Mouse (Mus musculus) kidney, embryonic 15.5 days (tissue): ENCODE measurements around the gene Syt11. TPM values are rescaled to one million over a fixed set of nuclear protein-coding genes. Genes with fewer than 3 reads are reported as not detected.
"Not testable (repeated sequence)": the region's sequence is repeated elsewhere in the genome, so short reads cannot be mapped to it uniquely, and the experiment has no call there.

Experiments used
- ATAC-seq: fragments of 200-750 bp; cut with Nextera tagmentation; replicated peaks from 2 replicates; pipeline ENCODE4 v1.8.0; 2017; ENCODE audit warnings: moderate TSS enrichment; ENCODE audit not compliant: low FRiP score
- H3K27ac ChIP-seq: fragments of 300-500 bp; sonication (generic); 2 replicates; pipeline ENCODE4 v1.5.1; 2015; ENCODE audit warnings: mild to moderate bottlenecking, inconsistent platforms
- H3K27me3 ChIP-seq: fragments of 300-500 bp; sonication (generic); 2 replicates; pipeline ENCODE4 v1.6.1; 2015; ENCODE audit warnings: inconsistent platforms
- H3K36me3 ChIP-seq: fragments of 300-500 bp; sonication (generic); 2 replicates; pipeline ENCODE4 v1.6.1; 2015; ENCODE audit warnings: inconsistent platforms
- H3K4me1 ChIP-seq: fragments of 300-500 bp; sonication (generic); 2 replicates; pipeline ENCODE4 v1.6.1; 2015; ENCODE audit warnings: inconsistent platforms
- H3K4me2 ChIP-seq: fragments of 300-500 bp; sonication (generic); 2 replicates; pipeline ENCODE4 v1.6.1; 2015; ENCODE audit warnings: moderate library complexity, mild to moderate bottlenecking, inconsistent platforms
- H3K4me3 ChIP-seq: fragments of 300-500 bp; sonication (generic); replicated peaks from 2 replicates; pipeline ENCODE4 v1.5.1; 2015; ENCODE audit warnings: mild to moderate bottlenecking, inconsistent platforms
- H3K9ac ChIP-seq: fragments of 300-500 bp; sonication (generic); 2 replicates; pipeline ENCODE4 v1.6.1; 2015; ENCODE audit warnings: mild to moderate bottlenecking, inconsistent platforms
- H3K9me3 ChIP-seq: fragments of 300-500 bp; sonication (generic); replicated peaks from 2 replicates; pipeline ENCODE4 v1.6.1; 2016; ENCODE audit warnings: inconsistent platforms
- WGBS: fragments of 180-500 bp; shearing (Covaris S2); methylation state at CpG from one replicate; pipeline ENCODE4 v1.1.7; 2015; ENCODE audit warnings: mixed read lengths; 5-methylcytosine and 5-hydroxymethylcytosine counted together
- polyA plus RNA-seq: library from polyadenylated mRNA; unstranded; fragments of >200 nt; fragmentation: Nextera tagmentation; extraction: Ambion mirVana; gene quantifications from 2 replicates; pipeline ENCODE4 v1.2.1, GENCODE M21; 2015

Syt11 gene
- polyA plus RNA-seq = 13.1 and 16.2 TPM in 2 replicates

DNA sequence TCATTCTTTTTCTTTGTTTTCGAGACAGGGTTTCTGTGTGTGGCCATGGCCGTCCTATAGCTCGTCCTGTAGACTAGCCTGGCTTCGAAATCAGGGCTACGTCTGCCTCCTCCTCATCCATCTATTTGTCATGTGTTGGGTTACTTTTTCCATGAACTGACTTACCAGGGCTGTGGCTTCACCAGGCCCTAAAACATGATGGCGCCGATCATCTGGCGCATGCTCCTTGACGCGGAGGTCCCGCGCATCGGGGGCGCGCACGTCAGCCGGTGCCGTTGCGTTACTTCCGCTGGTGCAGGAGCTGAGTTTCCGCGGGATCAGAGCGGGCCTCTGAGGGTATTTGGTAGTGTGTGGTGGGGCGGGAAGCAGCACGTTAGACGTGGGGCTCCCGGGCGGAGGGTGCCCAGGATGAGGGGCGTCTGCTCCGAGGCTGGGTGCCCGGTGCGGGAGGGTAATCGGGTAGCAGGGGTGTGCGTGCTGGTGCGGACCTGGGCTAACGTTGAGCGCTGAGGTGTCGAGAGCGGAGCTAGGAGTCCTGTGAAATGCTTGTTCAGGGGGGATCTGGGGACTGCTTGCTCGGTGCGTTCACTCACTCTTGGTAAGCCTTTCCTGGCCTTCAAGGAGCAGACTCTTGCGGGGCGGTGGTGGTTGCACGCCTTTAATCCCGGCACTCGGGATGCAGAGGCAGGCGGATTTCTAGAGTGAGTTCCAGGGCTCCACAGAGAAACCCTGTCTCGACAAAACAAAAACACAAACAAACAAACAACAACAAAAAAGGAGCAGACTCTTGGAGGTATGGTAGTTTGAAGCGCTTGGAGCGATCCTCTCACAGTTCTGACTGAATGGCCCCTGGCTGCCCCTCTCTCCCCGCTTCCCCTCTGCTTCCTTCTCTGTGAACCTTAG is at the start of gene Syt11:
Gene Syt11, minus strand, starts transcription at position 226 of the 903 bp plus-strand sequence.
- peak within 1 kb of the TSS; percentile 49; the same call in 1 of the 2 replicates for H3K27ac ChIP-seq

DNA sequence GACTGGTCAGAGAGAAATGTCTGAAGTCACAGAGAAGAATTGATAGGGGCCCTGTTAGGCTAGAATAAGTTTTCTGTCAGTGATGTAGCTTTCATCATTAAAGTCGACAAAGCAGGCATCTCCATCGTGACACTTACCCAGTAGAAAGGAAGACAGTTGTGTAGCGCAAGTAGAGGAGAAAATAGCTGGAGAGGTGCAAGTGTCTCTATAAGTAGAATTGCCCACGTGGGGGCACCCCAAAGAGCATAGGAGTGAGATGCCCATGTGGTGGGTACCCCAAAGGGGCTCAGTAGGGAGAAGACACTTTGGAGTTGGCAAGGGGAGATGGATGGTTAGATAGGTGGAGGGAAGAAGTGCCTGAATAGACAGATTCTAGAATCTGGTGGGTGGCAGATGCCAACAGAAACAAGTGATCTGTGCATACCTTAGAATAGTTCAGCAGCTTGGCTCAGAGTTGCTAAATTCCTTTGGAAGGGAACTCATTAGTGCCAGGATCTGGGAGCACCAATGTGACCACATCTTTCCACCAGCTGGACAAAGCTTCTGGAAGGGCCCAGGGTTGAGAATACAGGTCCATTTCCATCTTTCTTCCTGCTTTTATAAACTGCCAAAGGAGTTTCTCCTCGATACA is 29.1 kb upstream of the Syt11 start:
- H3K9ac ChIP-seq = no peak overlapping the region
- no peak overlapping the region for H3K27ac ChIP-seq
- peaks cover 21% of the 10 kb centered on the region for H3K36me3 ChIP-seq
- no peaks in the 10 kb centered on the region for H3K4me1 ChIP-seq
- H3K4me3 ChIP-seq = no peak overlapping the region
- H3K9me3 ChIP-seq = no peaks in the 10 kb centered on the region
- ATAC-seq = no peak
- H3K27me3 ChIP-seq = no peaks in the 10 kb centered on the region
- no peak overlapping the region for H3K4me2 ChIP-seq
- 85% methylated on average over 5 of the region's 5 CpGs for WGBS

More for the DNA sequence above, at the start of gene Syt11:
- 4% methylated on average over 39 of the region's 51 CpGs for WGBS
- H3K27me3 ChIP-seq, H3K9me3 ChIP-seq, H3K4me1 ChIP-seq, H3K36me3 ChIP-seq: not testable (repeated sequence)
- H3K4me3 ChIP-seq = peak within 1 kb of the TSS; percentile 46
- H3K9ac ChIP-seq = 0 out of 2 replicates have a peak within 1 kb of the TSS, but pooled peaks have one; percentile 33
- peak; percentile 75 for ATAC-seq
- peak within 1 kb of the TSS; percentile 53 for H3K4me2 ChIP-seq

DNA sequence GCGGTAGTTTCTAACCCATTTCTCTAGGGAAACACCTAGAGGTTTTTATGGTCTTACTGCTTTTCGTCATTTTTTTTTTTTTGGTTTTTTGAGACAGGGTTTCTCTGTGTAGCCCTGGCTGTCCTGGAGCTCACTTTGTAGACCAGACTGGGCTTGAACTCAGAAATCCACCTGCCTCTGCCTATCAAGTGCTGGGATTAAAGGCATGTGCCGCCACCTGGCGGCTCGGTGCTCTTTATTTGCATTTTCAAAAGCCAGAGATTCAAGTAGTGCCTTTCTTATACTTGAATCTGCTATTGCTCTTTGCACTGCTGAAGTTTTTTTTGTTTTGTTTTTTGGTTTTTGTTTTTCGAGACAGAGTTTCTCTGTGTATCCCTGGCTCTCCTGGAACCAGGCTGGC is 22.5 kb upstream of the Syt11 start:
- H3K27me3 ChIP-seq, H3K36me3 ChIP-seq, H3K27ac ChIP-seq, H3K4me1 ChIP-seq, H3K4me3 ChIP-seq, H3K9me3 ChIP-seq, ATAC-seq, H3K9ac ChIP-seq, H3K4me2 ChIP-seq: not testable (repeated sequence)
- WGBS = 87% methylated on average over 6 of the region's 6 CpGs

DNA sequence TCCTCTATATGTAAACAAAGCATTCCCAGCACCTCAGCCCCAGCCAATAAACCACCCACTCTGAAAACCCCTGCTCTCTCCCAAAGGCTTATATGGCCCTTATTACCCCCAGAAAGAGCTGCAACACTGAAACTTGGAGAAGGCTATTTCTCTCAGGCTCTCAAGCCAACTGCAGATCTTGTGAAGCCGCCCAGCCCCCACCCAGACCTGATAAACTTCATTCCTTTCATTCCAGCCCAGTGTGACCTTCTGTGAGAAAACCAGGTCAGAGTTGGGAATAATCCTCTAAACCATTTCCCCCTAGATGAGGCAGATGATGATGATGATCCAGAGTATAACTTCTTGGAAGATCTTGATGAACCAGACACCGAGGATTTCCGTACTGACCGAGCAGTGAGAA is 13.1 kb upstream of the Syt11 start:
- not testable (repeated sequence) for H3K9me3 ChIP-seq, H3K27me3 ChIP-seq, H3K27ac ChIP-seq, ATAC-seq, H3K9ac ChIP-seq, H3K4me3 ChIP-seq, H3K4me2 ChIP-seq, H3K4me1 ChIP-seq
- 92% methylated on average over 2 of the region's 4 CpGs for WGBS
- H3K36me3 ChIP-seq = peaks cover 16% of the 10 kb centered on the region

DNA sequence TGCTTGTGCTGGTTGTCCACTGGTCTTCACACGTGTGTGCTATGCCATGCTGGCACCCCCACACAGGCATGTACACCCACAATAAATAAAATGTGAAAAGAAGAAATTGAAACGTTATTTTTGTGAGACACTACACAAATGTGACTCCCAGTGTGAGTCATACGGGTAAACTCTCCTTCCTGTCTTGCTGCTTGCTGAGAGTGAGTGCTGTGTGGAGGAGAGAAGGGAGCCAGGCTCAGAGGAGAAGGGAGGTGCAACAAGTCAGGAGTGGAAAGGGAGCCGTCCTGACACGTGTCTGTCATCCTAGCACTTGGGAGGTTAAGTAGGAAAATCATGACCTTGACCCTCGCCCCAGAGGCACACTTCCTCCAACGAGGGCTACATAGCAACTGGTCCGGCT is 11.8 kb upstream of the Syt11 start:
- not testable (repeated sequence) for H3K27ac ChIP-seq, H3K9ac ChIP-seq, H3K9me3 ChIP-seq, H3K4me3 ChIP-seq, H3K27me3 ChIP-seq, H3K4me1 ChIP-seq, H3K4me2 ChIP-seq, ATAC-seq
- WGBS = no CpG with 5 or more reads among the region's 8 CpGs
- H3K36me3 ChIP-seq = peaks cover 16% of the 10 kb centered on the region

DNA sequence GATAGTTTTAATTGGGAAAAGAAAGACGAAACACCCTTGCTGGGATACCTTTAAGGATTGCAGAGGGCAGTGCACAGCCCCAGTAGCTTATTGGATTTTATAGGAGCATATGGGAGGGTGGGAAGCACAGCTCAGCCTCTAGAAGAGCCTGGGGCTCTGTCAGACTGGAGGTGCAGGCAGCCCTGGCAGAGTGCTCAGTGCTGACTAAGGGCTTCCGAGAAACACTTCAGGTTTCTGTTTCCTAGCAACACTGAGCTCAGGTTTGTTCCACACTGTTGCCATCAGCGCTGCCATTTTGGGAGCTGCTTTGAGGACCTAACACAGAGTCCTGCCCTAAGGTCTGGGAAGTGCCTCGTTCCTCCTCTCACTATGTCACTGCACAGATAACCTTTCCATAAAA is 11.4 kb upstream of the Syt11 start:
- not testable (repeated sequence) for H3K4me3 ChIP-seq, H3K9ac ChIP-seq, H3K4me1 ChIP-seq, H3K27me3 ChIP-seq, H3K9me3 ChIP-seq, H3K4me2 ChIP-seq, H3K27ac ChIP-seq, ATAC-seq
- peaks cover 16% of the 10 kb centered on the region for H3K36me3 ChIP-seq
- 89% methylated on average over 1 of the region's 4 CpGs for WGBS

DNA sequence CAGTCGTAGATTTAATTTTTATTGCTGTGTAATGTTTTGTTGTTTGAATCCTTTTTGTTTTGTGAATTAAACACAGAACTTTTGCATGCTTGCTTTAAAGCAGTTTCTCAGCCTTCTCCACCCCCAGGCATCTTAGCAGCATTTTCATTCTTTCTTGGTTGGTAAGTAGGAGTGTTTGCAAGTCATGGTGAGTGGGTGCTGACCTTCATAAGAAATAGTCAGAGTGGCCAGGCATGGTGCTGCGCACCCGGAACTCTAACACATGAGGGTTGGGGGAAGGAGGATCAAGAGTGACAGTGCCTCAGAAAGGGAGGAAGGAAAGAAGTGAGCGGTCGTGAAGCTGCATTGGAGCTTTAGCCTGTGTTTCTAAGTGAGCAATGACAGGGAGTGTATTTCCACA is 9.9 kb upstream of the Syt11 start:
- Histone ChIP-seq H3K27ac (no peak overlapping the region), H3K4me3 (no peak overlapping the region), H3K4me2 (no peak overlapping the region), H3K27me3 (no peaks in the 10 kb centered on the region), H3K9me3 (no peaks in the 10 kb centered on the region), H3K36me3 (peaks cover 16% of the 10 kb centered on the region), H3K4me1 (no peaks in the 10 kb centered on the region), H3K9ac (no peak overlapping the region)
- ATAC-seq = no peak
- WGBS = 95% methylated on average over 5 of the region's 5 CpGs

DNA sequence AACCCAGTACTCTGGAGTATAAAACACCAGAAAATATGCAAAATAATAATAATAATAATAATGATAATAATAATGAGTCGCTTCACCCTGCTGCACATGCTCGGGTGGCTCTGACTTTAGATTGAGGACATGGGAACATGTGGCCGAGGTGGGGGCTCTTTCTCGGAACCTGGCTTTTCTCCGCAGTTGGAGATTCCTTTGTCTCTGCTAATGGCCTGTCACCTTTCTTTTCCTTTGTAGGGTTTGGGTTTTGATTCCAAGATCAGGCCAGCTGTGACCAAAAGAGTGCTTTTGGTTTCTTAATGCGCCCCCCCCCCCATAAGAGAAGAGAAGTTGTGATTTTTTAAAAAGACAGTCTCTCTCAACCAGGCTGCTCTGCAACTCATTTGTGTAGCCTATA is 1.8 kb downstream of the Syt11 start:
- 72% methylated on average over 6 of the region's 6 CpGs for WGBS
- not testable (repeated sequence) for H3K9ac ChIP-seq, H3K27ac ChIP-seq, H3K9me3 ChIP-seq, H3K36me3 ChIP-seq, H3K4me3 ChIP-seq, H3K4me1 ChIP-seq, H3K27me3 ChIP-seq, H3K4me2 ChIP-seq, ATAC-seq

DNA sequence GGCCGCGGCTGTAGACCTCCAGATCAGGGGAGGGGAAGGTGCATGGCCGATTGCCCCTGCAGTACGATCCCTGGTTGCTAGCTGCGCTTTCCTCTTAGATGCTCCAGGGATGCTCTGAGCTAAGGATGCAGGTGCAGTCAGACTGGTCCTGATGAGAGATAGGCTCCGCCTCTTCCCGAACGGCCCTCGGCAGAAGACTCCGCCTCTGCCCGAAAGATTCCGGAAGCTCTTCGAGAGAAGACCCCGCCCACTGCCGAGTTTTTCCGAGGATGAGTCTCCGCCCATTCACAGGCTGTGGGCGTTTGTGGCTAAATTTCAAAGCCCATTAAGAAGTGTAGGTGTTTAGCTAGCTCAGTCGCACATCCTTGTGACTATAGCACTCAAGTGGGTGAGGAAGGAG is 2.6 kb downstream of the Syt11 start:
- H3K27me3 ChIP-seq, H3K9me3 ChIP-seq, H3K36me3 ChIP-seq, H3K27ac ChIP-seq, H3K9ac ChIP-seq, H3K4me1 ChIP-seq: not testable (repeated sequence)
- peak overlapping the region; percentile 43 for H3K4me2 ChIP-seq
- peak; percentile 70 for ATAC-seq
- under 1% methylated on average over 19 of the region's 19 CpGs for WGBS
- H3K4me3 ChIP-seq = peak overlapping the region; percentile 20

DNA sequence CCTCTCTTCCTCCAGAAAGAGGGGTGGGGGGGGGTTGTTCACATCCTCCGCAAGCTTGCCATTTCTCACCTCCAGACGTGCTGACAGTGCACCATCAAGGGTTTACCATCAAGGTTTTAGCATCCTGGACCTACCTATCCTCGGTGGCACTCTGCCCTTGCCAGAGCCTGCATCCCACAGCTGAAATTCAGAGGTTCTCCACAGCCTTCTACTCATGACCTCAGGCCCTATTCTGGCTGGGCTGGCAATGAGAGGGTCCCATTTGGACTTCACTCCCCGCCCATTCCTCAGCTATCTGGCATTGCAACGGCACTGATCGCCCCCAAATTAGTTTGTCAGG is 3.1 kb downstream of the Syt11 start:
- H3K4me3 ChIP-seq = peak overlapping the region; percentile 37
- not testable (repeated sequence) for H3K27me3 ChIP-seq, ATAC-seq, H3K4me1 ChIP-seq, H3K9ac ChIP-seq, H3K36me3 ChIP-seq, H3K9me3 ChIP-seq
- H3K4me2 ChIP-seq = peak overlapping the region; percentile 69
- H3K27ac ChIP-seq = peak overlapping the region; percentile 75
- WGBS = 8% methylated on average over 3 of the region's 6 CpGs

DNA sequence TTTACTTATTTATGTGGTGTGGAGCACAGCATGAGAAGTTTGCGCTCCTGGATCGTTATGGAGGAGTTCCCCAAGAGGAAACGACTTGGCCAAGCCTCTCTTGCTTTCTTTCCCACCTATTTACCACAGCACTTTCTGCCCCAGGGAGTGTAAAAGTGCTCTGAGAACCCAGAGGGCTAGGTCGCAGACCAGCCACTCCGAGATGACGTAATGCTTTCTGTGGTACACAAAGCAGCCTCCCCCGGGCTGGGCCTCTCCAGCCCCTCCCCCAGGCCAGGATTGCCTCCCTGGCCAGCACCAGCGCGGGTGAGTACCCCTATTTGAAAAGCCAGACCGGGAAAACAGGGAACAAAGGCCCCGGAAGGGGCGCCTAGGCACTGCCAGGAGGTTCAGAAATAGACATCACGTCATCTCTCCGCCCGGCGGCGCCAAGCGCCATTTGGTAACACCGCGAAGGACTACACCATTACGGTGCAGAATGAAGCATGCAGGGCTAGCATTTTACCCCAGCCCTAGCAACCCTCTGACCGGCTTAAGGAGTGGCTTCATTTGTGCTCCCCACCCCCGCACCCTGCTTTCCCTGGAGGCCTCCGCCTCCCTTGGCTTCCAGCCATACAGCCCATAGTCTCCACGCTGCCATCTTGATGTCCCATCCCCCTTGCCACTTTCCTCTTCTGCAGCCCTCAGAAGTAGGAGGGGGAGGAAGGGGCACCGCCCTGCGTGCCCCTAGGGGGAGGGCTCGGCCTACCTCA is 3.6 kb downstream of the Syt11 start:
- not testable (repeated sequence) for H3K9ac ChIP-seq, H3K4me1 ChIP-seq, H3K36me3 ChIP-seq, H3K27me3 ChIP-seq, H3K9me3 ChIP-seq
- Histone ChIP-seq H3K4me3 (peak overlapping the region; percentile 37), H3K27ac (peak overlapping the region; percentile 75), H3K4me2 (peak overlapping the region; percentile 69)
- peak; percentile 68 for ATAC-seq
- WGBS = under 1% methylated on average over 23 of the region's 28 CpGs

DNA sequence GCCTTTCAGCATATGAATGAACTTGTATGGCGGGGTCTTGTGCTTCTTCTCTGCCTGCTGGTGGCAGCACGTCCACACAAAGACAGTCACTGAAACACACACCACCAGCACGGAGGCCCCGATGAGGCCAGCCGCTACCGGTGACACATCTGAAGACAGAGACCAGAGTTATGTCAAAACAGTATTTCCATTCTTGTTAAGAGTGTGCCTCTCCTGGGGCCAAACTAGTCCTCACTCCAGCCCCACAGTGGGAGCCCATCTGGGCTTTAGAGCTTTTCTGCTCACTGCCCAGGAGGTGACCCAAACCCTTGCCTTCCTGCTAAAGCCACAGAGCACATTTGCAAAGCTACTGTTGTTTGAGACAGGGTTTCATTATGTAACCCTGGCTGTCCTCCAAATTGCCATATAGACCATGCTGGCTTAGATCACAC is 12.5 kb downstream of the Syt11 start:
- 73% methylated on average over 6 of the region's 6 CpGs for WGBS
- no peak for ATAC-seq

More for the DNA sequence above, 12.5 kb downstream of the Syt11 start:
- Histone ChIP-seq H3K27ac (no peak overlapping the region), H3K4me2 (no peak overlapping the region), H3K4me1 (peaks cover 14% of the 10 kb centered on the region), H3K27me3 (no peaks in the 10 kb centered on the region), H3K9ac (no peak overlapping the region), H3K9me3 (no peaks in the 10 kb centered on the region), H3K4me3 (no peak overlapping the region), H3K36me3 (peaks cover 9% of the 10 kb centered on the region; the same call in 1 of the 2 replicates)
